28 mouse cellular contexts compared by ENCODE assay signal in the genomic region with DNA sequence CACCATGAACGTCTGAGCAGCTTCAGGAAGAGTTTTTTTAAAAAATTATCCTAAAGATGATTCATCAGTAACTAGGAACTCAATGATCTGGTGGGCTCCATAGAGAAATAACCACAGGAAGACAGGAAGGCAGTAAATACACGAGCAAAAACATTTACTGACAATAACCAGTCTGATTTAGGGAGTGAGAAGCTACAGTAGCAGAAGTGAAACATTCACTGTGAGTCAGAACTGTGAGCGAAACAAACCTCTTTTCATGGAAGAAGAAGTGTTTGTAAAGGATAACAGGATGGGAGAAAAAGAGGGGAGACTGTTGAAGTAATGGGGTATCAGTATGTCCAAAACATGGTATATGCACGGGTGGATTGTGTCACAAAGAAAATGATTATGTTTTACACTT. TPM values are rescaled to one million over a fixed set of nuclear protein-coding genes. Genes with fewer than 3 reads are reported as not detected.
A peak's percentile ranks its signal among the peaks of the same experiment; 100 is the strongest.
DNase-seq lines count a peak whose midpoint lies in the region; ATAC-seq and TF ChIP-seq lines count a peak whose summit lies in the region.
"Had no signal": no experiment of that assay in that cellular context is flagged by ENCODE, and none has a peak within 500 bp of the region (broad histone marks: within the 10 kb centered on the region; RNA-seq: fewer than 3 reads in every experiment).

No protein-coding gene starts in this region.

- H3K4me2 ChIP-seq in CH12.LX (ENCODE audit: insufficient read depth, low read depth, poor library complexity, severe bottlenecking), result no peak overlapping the region; the same call in 1 of the 2 replicates
- H3K4me2 ChIP-seq in forebrain, embryonic 12.5 days, result no peak overlapping the region

- no peak for TF ChIP-seq RAD21 in CH12.LX (IDR thresholded peaks at IDR 0.05; ENCODE audit: low read depth, low read length)

- no peak for TF ChIP-seq CTCF in CH12.LX (conservative IDR thresholded peaks at IDR 0.05 in 1 of 2, IDR thresholded peaks at IDR 0.05 in 1 of 2; ENCODE audit: low read depth in 2 of 2, low read length in 2 of 2)

- peak; percentile 37 for ATAC-seq in common myeloid progenitor, adult 5-6 weeks (replicated peaks; ENCODE audit: low read depth, poor library complexity, severe bottlenecking)
- ATAC-seq in granulocyte monocyte progenitor cell, adult 5-6 weeks (replicated peaks; ENCODE audit: poor library complexity, severe bottlenecking), result peak; percentile 58
- ATAC-seq in megakaryocyte, adult 5-6 weeks (ENCODE audit: poor library complexity, severe bottlenecking), result peak; percentile 14; the same call in 1 of the 2 replicates
- no peak for ATAC-seq in forebrain, embryonic 12.5 days (ENCODE audit: low FRiP score)
- ATAC-seq: activated CD4-positive, CD25-positive, alpha-beta regulatory T cell, adult 4 months; CD4-positive, CD25-positive, alpha-beta regulatory T cell, adult 4 months; Patski had no signal

- in situ Hi-C loops in CH12.LX (cut with MboI; ENCODE audit: low pct_ligation_motif_present, low pct_unique_long_range_greater_than_20kb, low sequenced_read_pairs), result loop anchor here (25.0 kb wide), 1 partner anchor 532 kb away; no protein-coding TSS in a partner anchor

- no peaks in the 10 kb centered on the region for H3K36me3 ChIP-seq in CH12.LX (replicated peaks in 1 of 2; ENCODE audit: control insufficient read depth in 1 of 2, insufficient read depth in 1 of 2, low read length in 1 of 2)
- no peaks in the 10 kb centered on the region for H3K36me3 ChIP-seq in forebrain, embryonic 12.5 days (replicated peaks)
- H3K36me3 ChIP-seq: G1E had no signal

- WGBS in forebrain, embryonic 12.5 days, result 65% methylated on average over 4 of the region's 4 CpGs

- no peak for TF ChIP-seq POLR2A in CH12.LX (IDR thresholded peaks at IDR 0.05; ENCODE audit: low read depth, low read length)

- H3K27ac ChIP-seq in CH12.LX (ENCODE audit: insufficient read depth, low read depth), result no peak overlapping the region
- no peak overlapping the region for H3K27ac ChIP-seq in forebrain, embryonic 12.5 days

- DNase-seq in CH12.LX (ENCODE audit: extremely low read depth), result no peak
- DNase-seq in lung, postnatal 14 days, result no peak
- DNase-seq in cerebellum, adult 18-20 months, result no peak
- no peak for DNase-seq in natural killer cell, adult 2 months (ENCODE audit: low spot score in 2 of 2)
- DNase-seq: adrenal gland, adult 2 months; adrenal gland, adult 8-10 months; adrenal gland, postnatal 10 days; adrenal gland, postnatal 14 days; adrenal gland, postnatal 25 days; adrenal gland, postnatal 36 days; B cell, adult 2 months; cerebellum, adult 11 months; cerebellum, adult 11-12 months; cerebellum, adult 2 months had no signal

- H3K4me3 ChIP-seq in CH12.LX (replicated peaks in 1 of 3; ENCODE audit: low read depth in 2 of 3, low read length in 2 of 3, poor library complexity in 1 of 3), result no peak overlapping the region
- H3K4me3 ChIP-seq in forebrain, embryonic 12.5 days (replicated peaks), result no peak overlapping the region

- H3K9ac ChIP-seq in CH12.LX (ENCODE audit: insufficient read depth, low read depth), result no peak overlapping the region
- H3K9ac ChIP-seq in forebrain, embryonic 12.5 days, result no peak overlapping the region

- H3K27me3 ChIP-seq in CH12.LX (replicated peaks), result no peaks in the 10 kb centered on the region
- H3K27me3 ChIP-seq in forebrain, embryonic 12.5 days, result no peaks in the 10 kb centered on the region

- TF ChIP-seq EP300 in CH12.LX (IDR thresholded peaks at IDR 0.05; ENCODE audit: low read length), result peak; percentile 80

- H3K9me3 ChIP-seq in CH12.LX (replicated peaks; ENCODE audit: low read length), result no peaks in the 10 kb centered on the region
- no peaks in the 10 kb centered on the region for H3K9me3 ChIP-seq in forebrain, embryonic 12.5 days

- H3K79me2 ChIP-seq in CH12.LX (replicated peaks; ENCODE audit: control insufficient read depth, extremely low read depth, insufficient read depth, poor library complexity, severe bottlenecking), result no peaks in the 10 kb centered on the region

- dilution Hi-C loops in CH12.LX (cut with MboI; ENCODE audit: extremely low pct_ligation_motif_present, extremely low pct_unique_long_range_greater_than_20kb, low sequenced_read_pairs), result no loop called here

- peaks cover 8 to 27% of the 10 kb centered on the region in 2 experiments for H3K4me1 ChIP-seq in CH12.LX (ENCODE audit: control insufficient read depth in 1 of 2, insufficient read depth in 2 of 2)
- H3K4me1 ChIP-seq in forebrain, embryonic 12.5 days, result no peaks in the 10 kb centered on the region

TF ChIP-seq in CH12.LX, 34 proteins besides CTCF, POLR2A, EP300 and RAD21:
- TF ChIP-seq BHLHE40 (IDR thresholded peaks at IDR 0.05; ENCODE audit: low read depth, low read length), result 0 out of 2 replicates have a peak, but pooled peaks have one; percentile 17
- peak; percentile 73 for TF ChIP-seq IRF4 (IDR thresholded peaks at IDR 0.05; ENCODE audit: low read depth, low read length)
- TF ChIP-seq JUND (conservative IDR thresholded peaks at IDR 0.05; ENCODE audit: low read depth, low read length), result peak; percentile 31; the same call in 1 of the 2 replicates
- TF ChIP-seq NRF1 (IDR thresholded peaks at IDR 0.05; ENCODE audit: low read depth, low read length), result no peak

RNA-seq across cellular contexts. Expression of a gene that starts 3.7 kb away (rescaled TPM):
- total RNA-seq in CH12.LX (2012; rRNA removed), result not detected in 2 replicates
- not detected in 2 replicates for total RNA-seq in CH12.LX (2014; rRNA removed)
- not detected in 2 replicates for polyA plus RNA-seq in CH12.LX (2012; ENCODE audit: insufficient read length, low read depth)
- not detected in 2 replicates for total RNA-seq in common myeloid progenitor, adult 5-6 weeks (2017)
- not detected in 2 replicates for total RNA-seq in granulocyte monocyte progenitor cell, adult 5-6 weeks (2014; fragmentation: Nextera tagmentation)
- total RNA-seq in granulocyte monocyte progenitor cell, adult 5-6 weeks (2017), result 0.09 TPM in 1 of 2 replicates, not detected in the other
- total RNA-seq in megakaryocyte, adult 5-6 weeks (2015), result 4.5 and 11.2 TPM in 2 replicates
- 2.6 and 3.6 TPM in 2 replicates for total RNA-seq in megakaryocyte, adult 5-6 weeks (2017)
- not detected in 2 replicates for polyA plus RNA-seq in forebrain, embryonic 12.5 days (2016; fragmentation: Nextera tagmentation; extraction: Ambion mirVana)
- total RNA-seq: adrenal gland, postnatal 14 days; adrenal gland, postnatal 25 days; ES-E14; MEL had no signal
- polyA plus RNA-seq: activated CD4-positive, CD25-positive, alpha-beta regulatory T cell, adult 4 months; adrenal gland, adult 2 months; brain, embryonic 14.5 days; C2C12; CD4-positive, CD25-positive, alpha-beta regulatory T cell, adult 4 months; cerebellum, adult 2 months; G1E; Patski had no signal

RNA-seq across cellular contexts. Expression of a gene that starts 3.7 kb away (rescaled TPM):
- not detected in 2 replicates for total RNA-seq in CH12.LX (2012; rRNA removed)
- total RNA-seq in CH12.LX (2014; rRNA removed), result not detected in 2 replicates
- not detected in 2 replicates for polyA plus RNA-seq in CH12.LX (2012; ENCODE audit: insufficient read length, low read depth)
- total RNA-seq in common myeloid progenitor, adult 5-6 weeks (2017), result 1.5 and 2.0 TPM in 2 replicates
- total RNA-seq in granulocyte monocyte progenitor cell, adult 5-6 weeks (2014; fragmentation: Nextera tagmentation), result not detected in 2 replicates
- not detected in 2 replicates for total RNA-seq in granulocyte monocyte progenitor cell, adult 5-6 weeks (2017)
- total RNA-seq in megakaryocyte, adult 5-6 weeks (2015), result 2.7 TPM in 1 of 2 replicates, not detected in the other
- 3.4 TPM in 1 of 2 replicates, not detected in the other for total RNA-seq in megakaryocyte, adult 5-6 weeks (2017)
- polyA plus RNA-seq in forebrain, embryonic 12.5 days (2016; fragmentation: Nextera tagmentation; extraction: Ambion mirVana), result not detected in 2 replicates
- total RNA-seq: adrenal gland, adult 18-20 months; adrenal gland, adult 2 months; adrenal gland, postnatal 10 days; adrenal gland, postnatal 14 days; adrenal gland, postnatal 25 days; adrenal gland, postnatal 36 days; adrenal gland, postnatal 4 days; ES-E14; G1E; MEL had no signal
- polyA plus RNA-seq: activated CD4-positive, CD25-positive, alpha-beta regulatory T cell, adult 4 months; adrenal gland, adult 2 months; brain, embryonic 14.5 days; C2C12; CD4-positive, CD25-positive, alpha-beta regulatory T cell, adult 4 months; cerebellum, adult 2 months; G1E; Patski had no signal

RNA-seq across cellular contexts. Expression of a gene that starts 40.8 kb away (rescaled TPM):
- not detected in 2 replicates for total RNA-seq in CH12.LX (2012; rRNA removed)
- total RNA-seq in CH12.LX (2014; rRNA removed), result not detected in 2 replicates
- not detected in 2 replicates for polyA plus RNA-seq in CH12.LX (2012; ENCODE audit: insufficient read length, low read depth)
- total RNA-seq in common myeloid progenitor, adult 5-6 weeks (2017), result 0.44 and 0.59 TPM in 2 replicates
- total RNA-seq in granulocyte monocyte progenitor cell, adult 5-6 weeks (2014; fragmentation: Nextera tagmentation), result not detected in 2 replicates
- total RNA-seq in granulocyte monocyte progenitor cell, adult 5-6 weeks (2017), result 0.34 and 1.0 TPM in 2 replicates
- 4.7 and 10.0 TPM in 2 replicates for total RNA-seq in megakaryocyte, adult 5-6 weeks (2015)
- total RNA-seq in megakaryocyte, adult 5-6 weeks (2017), result 6.8 and 8.4 TPM in 2 replicates
- 0.08 TPM in 1 of 2 replicates, not detected in the other for polyA plus RNA-seq in forebrain, embryonic 12.5 days (2016; fragmentation: Nextera tagmentation; extraction: Ambion mirVana)
- total RNA-seq: adrenal gland, postnatal 25 days; MEL had no signal
- polyA plus RNA-seq: C2C12; cerebellum, adult 2 months; G1E; Patski had no signal

RNA-seq across cellular contexts. Expression of a gene that starts 57.6 kb away (rescaled TPM):
- total RNA-seq in CH12.LX (2012; rRNA removed) (34.4 and 38.5 TPM in 2 replicates), CH12.LX (2014; rRNA removed) (104 and 134 TPM in 2 replicates)
- 80.7 and 90.3 TPM in 2 replicates for polyA plus RNA-seq in CH12.LX (2012; ENCODE audit: insufficient read length, low read depth)
- 8.0 and 8.1 TPM in 2 replicates for total RNA-seq in common myeloid progenitor, adult 5-6 weeks (2017)
- 4.2 and 4.6 TPM in 2 replicates for total RNA-seq in granulocyte monocyte progenitor cell, adult 5-6 weeks (2014; fragmentation: Nextera tagmentation)
- 9.5 and 14.1 TPM in 2 replicates for total RNA-seq in granulocyte monocyte progenitor cell, adult 5-6 weeks (2017)
- total RNA-seq in megakaryocyte, adult 5-6 weeks (2015), result 34.3 and 38.5 TPM in 2 replicates
- total RNA-seq in megakaryocyte, adult 5-6 weeks (2017), result 58.0 and 59.7 TPM in 2 replicates
- 0.10 TPM in 1 of 2 replicates, not detected in the other for polyA plus RNA-seq in forebrain, embryonic 12.5 days (2016; fragmentation: Nextera tagmentation; extraction: Ambion mirVana)
- total RNA-seq: adrenal gland, postnatal 25 days; adrenal gland, postnatal 36 days; MEL had no signal
- polyA plus RNA-seq: adrenal gland, adult 2 months; brain, embryonic 14.5 days; C2C12; cerebellum, adult 2 months; G1E; Patski had no signal
